In genomic region chr4:133980496-133980895, GRCm38 (mm10) we compare ENCODE assay signal across 24 mouse cellular contexts. TPM values are rescaled to one million over a fixed set of nuclear protein-coding genes. Genes with fewer than 3 reads are reported as not detected.
DNase-seq lines count a peak whose midpoint lies in the region; ATAC-seq lines count a peak whose summit lies in the region.
"Had no signal": no experiment of that assay in that cellular context is flagged by ENCODE, and none has a peak within 500 bp of the region (broad histone marks: within the 10 kb centered on the region; RNA-seq: fewer than 3 reads in every experiment).

No protein-coding gene starts in this region.

- no peak overlapping the region for H3K9ac ChIP-seq in heart, embryonic 11.5 days (ENCODE audit: low read depth, low read length)
- H3K9ac ChIP-seq in hindbrain, embryonic 13.5 days = no peak overlapping the region
- H3K9ac ChIP-seq: hindbrain, embryonic 14.5 days; liver, postnatal 0 days; neural tube, embryonic 13.5 days had no signal

- H3K4me2 ChIP-seq in heart, embryonic 11.5 days = peak overlapping the region; percentile 27
- H3K4me2 ChIP-seq in hindbrain, embryonic 13.5 days = no peak overlapping the region
- H3K4me2 ChIP-seq: hindbrain, embryonic 14.5 days; neural tube, embryonic 13.5 days had no signal

- intact Hi-C loops in heart, postnatal 25 days (cut with DNase I) = no loop called here
- intact Hi-C loops in heart, postnatal 10 days (cut with DNase I) = no loop called here

- peak; percentile 92 for DNase-seq in heart, adult 11 months
- no peak for DNase-seq in heart, postnatal 25 days (ENCODE audit: low spot score)
- DNase-seq in heart, postnatal 10 days = peak; percentile 78 to 83
- no peak for DNase-seq in right cerebral cortex, postnatal 36 days (ENCODE audit: low spot score in 2 of 2)
- DNase-seq in ovary, postnatal 14 days (ENCODE audit: low spot score) = no peak
- DNase-seq: B cell, adult 2 months; cerebellum, adult 8-10 months; kidney, adult 9 months; kidney, postnatal 25 days; left cerebral cortex, postnatal 4 days; liver, postnatal 0 days; lung, postnatal 10 days; right cerebral cortex, postnatal 14 days had no signal

- 54% methylated on average over 5 of the region's 5 CpGs for WGBS in heart, embryonic 11.5 days (ENCODE audit: insufficient replicate concordance)
- WGBS in hindbrain, embryonic 13.5 days = 90% methylated on average over 5 of the region's 5 CpGs

- no peak for ATAC-seq in heart, embryonic 11.5 days (replicated peaks; ENCODE audit: insufficient number of reproducible peaks, low FRiP score, low TSS enrichment)
- no peak for ATAC-seq in hindbrain, embryonic 13.5 days (ENCODE audit: low FRiP score)
- ATAC-seq: liver, postnatal 0 days had no signal

- no peaks in the 10 kb centered on the region for H3K27me3 ChIP-seq in heart, embryonic 11.5 days (ENCODE audit: control insufficient read depth, insufficient read depth, low read length)
- H3K27me3 ChIP-seq in hindbrain, embryonic 13.5 days = no peaks in the 10 kb centered on the region
- H3K27me3 ChIP-seq: megakaryocyte, embryonic 14.5 days; neural tube, embryonic 13.5 days had no signal

- peaks cover 9% of the 10 kb centered on the region for H3K36me3 ChIP-seq in heart, embryonic 11.5 days (ENCODE audit: control insufficient read depth, insufficient read depth, low read length)
- H3K36me3 ChIP-seq in hindbrain, embryonic 13.5 days = peaks cover 77% of the 10 kb centered on the region

- peak overlapping the region; percentile 81 for H3K27ac ChIP-seq in heart, embryonic 11.5 days (ENCODE audit: low read depth, low read length)
- no peak overlapping the region for H3K27ac ChIP-seq in hindbrain, embryonic 13.5 days
- H3K27ac ChIP-seq: forebrain, embryonic 10.5 days; hindbrain, embryonic 14.5 days; neural tube, embryonic 13.5 days; stomach, postnatal 0 days had no signal

- peaks cover 9% of the 10 kb centered on the region for H3K4me1 ChIP-seq in heart, embryonic 11.5 days (ENCODE audit: control insufficient read depth, insufficient read depth, low read length)
- H3K4me1 ChIP-seq in hindbrain, embryonic 13.5 days (replicated peaks) = no peaks in the 10 kb centered on the region
- H3K4me1 ChIP-seq: forebrain, embryonic 10.5 days; megakaryocyte, embryonic 14.5 days; neural tube, embryonic 13.5 days had no signal

- no peak overlapping the region for H3K4me3 ChIP-seq in heart, embryonic 11.5 days (ENCODE audit: low read depth, low read length)
- no peak overlapping the region for H3K4me3 ChIP-seq in hindbrain, embryonic 13.5 days
- H3K4me3 ChIP-seq: forebrain, embryonic 10.5 days; megakaryocyte, embryonic 14.5 days; neural tube, embryonic 13.5 days had no signal

- H3K9me3 ChIP-seq in heart, embryonic 11.5 days (replicated peaks; ENCODE audit: control insufficient read depth, low read length) = no peaks in the 10 kb centered on the region
- H3K9me3 ChIP-seq in hindbrain, embryonic 13.5 days = no peaks in the 10 kb centered on the region
- H3K9me3 ChIP-seq: forebrain, embryonic 10.5 days; megakaryocyte, embryonic 14.5 days; neural tube, embryonic 13.5 days had no signal

RNA-seq across cellular contexts. Expression of gene Hmgn2, which starts 12.0 kb away (rescaled TPM):
- 100 to 1,000 TPM; 104 to 120 TPM for total RNA-seq in heart, postnatal 25 days (2021)
- 2,081 and 2,101 TPM in 2 replicates for polyA plus RNA-seq in heart, embryonic 11.5 days (2014; fragmentation: Nextera tagmentation; extraction: Ambion mirVana)
- total RNA-seq in heart, postnatal 10 days (2021) = 100 to 1,000 TPM; 254 to 266 TPM
- 1,402 and 1,435 TPM in 2 replicates for polyA plus RNA-seq in hindbrain, embryonic 13.5 days (2015; fragmentation: Nextera tagmentation; extraction: Ambion mirVana)

RNA-seq across cellular contexts. Expression of gene Dhdds, which starts 20.2 kb away (rescaled TPM):
- total RNA-seq in heart, postnatal 25 days (2021) = 10 to 100 TPM; 26.4 to 30.1 TPM
- polyA plus RNA-seq in heart, embryonic 11.5 days (2014; fragmentation: Nextera tagmentation; extraction: Ambion mirVana) = 35.3 and 35.6 TPM in 2 replicates
- total RNA-seq in heart, postnatal 10 days (2021) = 10 to 100 TPM; 31.4 to 33.9 TPM
- polyA plus RNA-seq in hindbrain, embryonic 13.5 days (2015; fragmentation: Nextera tagmentation; extraction: Ambion mirVana) = 43.4 and 44.0 TPM in 2 replicates

RNA-seq across cellular contexts. Expression of gene Lin28a, which starts 38.1 kb away (rescaled TPM):
- not detected for total RNA-seq in heart, postnatal 25 days (2021)
- 0.21 and 0.30 TPM in 2 replicates for polyA plus RNA-seq in heart, embryonic 11.5 days (2014; fragmentation: Nextera tagmentation; extraction: Ambion mirVana)
- not detected for total RNA-seq in heart, postnatal 10 days (2021)
- polyA plus RNA-seq in hindbrain, embryonic 13.5 days (2015; fragmentation: Nextera tagmentation; extraction: Ambion mirVana) = 0.17 and 0.31 TPM in 2 replicates
- total RNA-seq: adrenal gland, adult 18-20 months; left cerebral cortex, adult 18-20 months; left cerebral cortex, postnatal 4 days; liver, adult 2 months had no signal
- polyA plus RNA-seq: liver, adult 2 months; stomach, postnatal 0 days; urinary bladder, adult 2 months had no signal

Comparison
In these comparisons a context has a peak if more than half of its experiments do, and no peak if none do; other contexts are left out.
1. DNase-seq: peak in heart, adult 11 months (single experiment) and heart, postnatal 10 days (2 of 2); none in heart, postnatal 25 days (single experiment), right cerebral cortex, postnatal 36 days (0 of 2) and ovary, postnatal 14 days (single experiment).